Mouse (Mus musculus) ES-E14 (cell line): ENCODE results near the gene Pxk. TPM values are rescaled to one million over a fixed set of nuclear protein-coding genes. Genes with fewer than 3 reads are reported as not detected.

ENCODE experiments used
- DNase-seq: peaks from one replicate; pipeline ENCODE4 v3.0.0-alpha.2; 2013; ENCODE audit warnings: low read depth, low spot score
- H3K27ac ChIP-seq: 2 replicates; pipeline ENCODE4 v1.5.1; 2012; ENCODE audit warnings: low read depth, mild to moderate bottlenecking, low read length, moderate library complexity, mixed read lengths; ENCODE audit not compliant: poor library complexity, insufficient read depth, severe bottlenecking
- H3K36me3 ChIP-seq: 2 replicates; pipeline ENCODE4 v1.6.1; 2012; ENCODE audit warnings: mild to moderate bottlenecking, low read length, moderate library complexity, mixed read lengths; ENCODE audit not compliant: control insufficient read depth, poor library complexity, insufficient read depth, severe bottlenecking
- H3K4me1 ChIP-seq, 2 experiments: fragments of 150-350 bp in 1 of 2; sonication (generic) in 1 of 2; 2 replicates each; pipeline ENCODE4 v1.6.1; 2012; ENCODE audit warnings: low read length in 2 of 2, mild to moderate bottlenecking in 1 of 2, mixed read lengths in 1 of 2; ENCODE audit not compliant: control insufficient read depth in 2 of 2, insufficient read depth in 2 of 2, poor library complexity in 1 of 2
- H3K4me3 ChIP-seq, 2 experiments: fragments of 150-350 bp in 1 of 2; sonication (generic) in 1 of 2; 2 replicates each; pipeline ENCODE4 v1.5.1; 2012; ENCODE audit warnings: low read length in 2 of 2, low read depth in 1 of 2, mild to moderate bottlenecking in 1 of 2, mixed read lengths in 1 of 2; ENCODE audit not compliant: insufficient read depth in 1 of 2, poor library complexity in 1 of 2, severe bottlenecking in 1 of 2
- H3K9ac ChIP-seq: 2 replicates; pipeline ENCODE4 v1.6.1; 2012; ENCODE audit warnings: low read depth, mild to moderate bottlenecking, low read length, mixed read lengths; ENCODE audit not compliant: poor library complexity, insufficient read depth, severe bottlenecking
- H3K9me3 ChIP-seq: fragments of 150-350 bp; sonication (generic); 2 replicates; pipeline ENCODE4 v1.6.1; 2012; ENCODE audit warnings: low read depth, mild to moderate bottlenecking, low read length; ENCODE audit not compliant: control insufficient read depth, insufficient read depth
- CHD2 ChIP-seq: IDR thresholded peaks from 2 replicates; pipeline ENCODE4 v1.6.1; 2014; ENCODE audit warnings: mild to moderate bottlenecking, low read depth, low read length, inconsistent platforms
- HCFC1 ChIP-seq: IDR thresholded peaks from 2 replicates; pipeline ENCODE4 v1.6.1; 2012; ENCODE audit warnings: low read length, inconsistent platforms, borderline replicate concordance; ENCODE audit not compliant: insufficient read depth
- MAFK ChIP-seq: IDR thresholded peaks from 2 replicates; pipeline ENCODE4 v1.6.1; 2014; ENCODE audit warnings: mild to moderate bottlenecking, low read depth, low read length, inconsistent platforms; ENCODE audit not compliant: insufficient read depth
- ZC3H11A ChIP-seq: IDR thresholded peaks from 2 replicates; pipeline ENCODE4 v1.6.1; 2012; ENCODE audit warnings: low read depth, mild to moderate bottlenecking, inconsistent platforms, low read length, borderline replicate concordance
- ZNF384 ChIP-seq: IDR thresholded peaks from 2 replicates; pipeline ENCODE4 v1.6.1; 2012; ENCODE audit warnings: low read depth, low read length, inconsistent platforms
- in situ Hi-C, 2 experiments: fragments of 600-800 bp; cut with MboI; formaldehyde crosslinking; loops; one replicate each; pipeline ENCODE4 v1.15.1; 2025; ENCODE audit warnings: low sequenced_read_pairs in 2 of 2, inconsistent platforms in 1 of 2; ENCODE audit not compliant: unreplicated experiment in 2 of 2
- total RNA-seq: library from RNA; depleted of rRNA; stranded (reverse); fragments of 300-350 nt; gene quantifications from 2 replicates; pipeline ENCODE4 v1.2.3, GENCODE M21; 2012

The Pxk gene
- total RNA-seq, 1 experiment: 5.4 TPM

GRCm38 (mm10) chr14:8112036-8112435 lies 14.0 kb downstream of the Pxk start:
- no peak overlapping the region for H3K4me3 ChIP-seq
- no peak for DNase-seq
- in situ Hi-C loops: no loop called here
- no peaks in the 10 kb centered on the region for H3K36me3 ChIP-seq
- no peak overlapping the region for H3K27ac ChIP-seq
- no peaks in the 10 kb centered on the region for H3K9me3 ChIP-seq
- TF ChIP-seq ZC3H11A (no peak), MAFK (no peak), ZNF384 (no peak), HCFC1 (no peak)
- H3K9ac ChIP-seq: no peak overlapping the region
- peaks cover 0 to 2% of the 10 kb centered on the region in 2 experiments; a peak in 2 of 4 replicates for H3K4me1 ChIP-seq

GRCm38 (mm10) chr14:8113616-8114015 lies 15.6 kb downstream of the Pxk start:
- in situ Hi-C loops: no loop called here
- Histone ChIP-seq H3K9ac (no peak overlapping the region), H3K4me3 (no peak overlapping the region), H3K27ac (no peak overlapping the region), H3K4me1 (peaks cover 0 to 2% of the 10 kb centered on the region in 2 experiments; a peak in 2 of 4 replicates), H3K9me3 (no peaks in the 10 kb centered on the region), H3K36me3 (no peaks in the 10 kb centered on the region)
- DNase-seq: no peak
- TF ChIP-seq HCFC1 (no peak), CHD2 (no peak), MAFK (no peak), ZNF384 (no peak), ZC3H11A (no peak)

GRCm38 (mm10) chr14:8114306-8114705 lies 16.3 kb downstream of the Pxk start:
- H3K27ac ChIP-seq: no peak overlapping the region
- no peak overlapping the region for H3K9ac ChIP-seq
- no peak overlapping the region for H3K4me3 ChIP-seq
- no peak for DNase-seq
- no peaks in the 10 kb centered on the region for H3K9me3 ChIP-seq
- TF ChIP-seq MAFK (no peak), ZNF384 (no peak), HCFC1 (no peak), CHD2 (no peak), ZC3H11A (no peak)
- no peaks in the 10 kb centered on the region for H3K36me3 ChIP-seq
- H3K4me1 ChIP-seq: peaks cover 0 to 2% of the 10 kb centered on the region in 2 experiments; a peak in 2 of 4 replicates
- in situ Hi-C loops: no loop called here

- no peak overlapping the region for H3K27ac ChIP-seq
- H3K9ac ChIP-seq: no peak overlapping the region
Measured at GRCm38 (mm10) chr14:8114756-8115155, 16.7 kb downstream of the Pxk start.

GRCm38 (mm10) chr14:8115772-8116171 lies 17.8 kb downstream of the Pxk start:
- TF ChIP-seq ZC3H11A (no peak), HCFC1 (no peak), MAFK (no peak), CHD2 (no peak), ZNF384 (no peak)
- no peaks in the 10 kb centered on the region for H3K36me3 ChIP-seq
- no peak for DNase-seq
- H3K27ac ChIP-seq: no peak overlapping the region
- in situ Hi-C loops: no loop called here
- H3K4me3 ChIP-seq: no peak overlapping the region
- no peak overlapping the region for H3K9ac ChIP-seq
- H3K4me1 ChIP-seq: peaks cover 0 to 2% of the 10 kb centered on the region in 2 experiments; a peak in 2 of 4 replicates
- H3K9me3 ChIP-seq: no peaks in the 10 kb centered on the region

More at GRCm38 (mm10) chr14:8114756-8115155, 16.7 kb downstream of the Pxk start:
- H3K9me3 ChIP-seq: no peaks in the 10 kb centered on the region
- no peaks in the 10 kb centered on the region for H3K36me3 ChIP-seq
- in situ Hi-C loops: no loop called here
- H3K4me1 ChIP-seq: peaks cover 0 to 2% of the 10 kb centered on the region in 2 experiments; a peak in 2 of 4 replicates
- no peak for DNase-seq
- TF ChIP-seq ZC3H11A (no peak), ZNF384 (no peak), MAFK (no peak), CHD2 (no peak), HCFC1 (no peak)
- H3K4me3 ChIP-seq: no peak overlapping the region
